Mouse (Mus musculus) brain, embryonic 18.5 days (tissue): ENCODE measurements around the gene Cd40lg.

Experiments
- DNase-seq: peaks from one replicate; pipeline ENCODE4 v3.0.0-alpha.2; 2012; ENCODE audit warnings: low read depth, low spot score

Cd40lg gene

GRCm38 (mm10) chrX:57263515-57263914 lies 51.6 kb downstream of the Cd40lg start:
- DNase-seq, result no peak
